Comparison of ENCODE assay signal across 12 mouse cellular contexts in genomic region chr11:29761387-29761786, GRCm38 (mm10).
"Had no signal": no experiment of that assay in that cellular context is flagged by ENCODE, and none has a peak within 500 bp of the region (broad histone marks: within the 10 kb centered on the region; RNA-seq: fewer than 3 reads in every experiment).

No protein-coding gene starts in this region.

- H3K4me1 ChIP-seq: limb, embryonic 13.5 days; midbrain, embryonic 15.5 days; neural tube, embryonic 12.5 days had no signal

- H3K27ac ChIP-seq: kidney, postnatal 0 days; limb, embryonic 13.5 days; liver, embryonic 14.5 days; midbrain, embryonic 15.5 days; neural tube, embryonic 12.5 days had no signal

- H3K27me3 ChIP-seq: limb, embryonic 13.5 days; midbrain, embryonic 15.5 days; neural tube, embryonic 12.5 days had no signal

- DNase-seq: kidney, adult 9 months; kidney, postnatal 36 days; left cerebral cortex, postnatal 4 days; lung, adult 2 months; lung, postnatal 36 days; thymus, adult 18-20 months; thymus, postnatal 14 days had no signal

- H3K4me3 ChIP-seq: limb, embryonic 13.5 days; midbrain, embryonic 15.5 days; neural tube, embryonic 12.5 days had no signal
